Mouse (Mus musculus): ENCODE results near the gene Bcl6.

- TF ChIP-seq POLR2AphosphoS2 (IDR thresholded peaks at IDR 0.05; ENCODE audit: low read depth, low read length) (no peak), POLR2A (IDR thresholded peaks at IDR 0.05; ENCODE audit: low read depth, low read length) (no peak), CTCF (conservative IDR thresholded peaks at IDR 0.05 in 1 of 2, IDR thresholded peaks at IDR 0.05 in 1 of 2; ENCODE audit: low read depth in 2 of 2, low read length in 2 of 2) (no peak), ZC3H11A (IDR thresholded peaks at IDR 0.05; ENCODE audit: low read depth, low read length) (no peak), RCOR1 (conservative IDR thresholded peaks at IDR 0.05; ENCODE audit: low read depth, low read length) (no peak), USF1 (IDR thresholded peaks at IDR 0.05; ENCODE audit: low read depth, low read length) (no peak), EP300 (IDR thresholded peaks at IDR 0.05; ENCODE audit: low read length) (no peak), TCF12 (IDR thresholded peaks at IDR 0.05; ENCODE audit: low read depth, low read length) (no peak), ZKSCAN1 (IDR thresholded peaks at IDR 0.05; ENCODE audit: borderline replicate concordance, low read depth, low read length) (no peak), MAX (IDR thresholded peaks at IDR 0.05; ENCODE audit: low read length) (no peak), E2F4 (IDR thresholded peaks at IDR 0.05; ENCODE audit: insufficient replicate concordance, low read depth, low read length) (no peak), CHD1 (IDR thresholded peaks at IDR 0.05; ENCODE audit: low read depth, low read length) (no peak), MEF2A (IDR thresholded peaks at IDR 0.05; ENCODE audit: borderline replicate concordance, low read depth, low read length) (no peak)
These were observed 8.6 kb upstream of the Bcl6 start for GRCm38 (mm10) chr16:23997228-23997627.
